Mouse (Mus musculus) lung, postnatal 4 days (tissue): ENCODE measurements around the gene Ehbp1.

Experiments used
- DNase-seq, 2 experiments: peaks; one replicate each; pipeline ENCODE4 v3.0.0; 2021

Gene Ehbp1

DNA sequence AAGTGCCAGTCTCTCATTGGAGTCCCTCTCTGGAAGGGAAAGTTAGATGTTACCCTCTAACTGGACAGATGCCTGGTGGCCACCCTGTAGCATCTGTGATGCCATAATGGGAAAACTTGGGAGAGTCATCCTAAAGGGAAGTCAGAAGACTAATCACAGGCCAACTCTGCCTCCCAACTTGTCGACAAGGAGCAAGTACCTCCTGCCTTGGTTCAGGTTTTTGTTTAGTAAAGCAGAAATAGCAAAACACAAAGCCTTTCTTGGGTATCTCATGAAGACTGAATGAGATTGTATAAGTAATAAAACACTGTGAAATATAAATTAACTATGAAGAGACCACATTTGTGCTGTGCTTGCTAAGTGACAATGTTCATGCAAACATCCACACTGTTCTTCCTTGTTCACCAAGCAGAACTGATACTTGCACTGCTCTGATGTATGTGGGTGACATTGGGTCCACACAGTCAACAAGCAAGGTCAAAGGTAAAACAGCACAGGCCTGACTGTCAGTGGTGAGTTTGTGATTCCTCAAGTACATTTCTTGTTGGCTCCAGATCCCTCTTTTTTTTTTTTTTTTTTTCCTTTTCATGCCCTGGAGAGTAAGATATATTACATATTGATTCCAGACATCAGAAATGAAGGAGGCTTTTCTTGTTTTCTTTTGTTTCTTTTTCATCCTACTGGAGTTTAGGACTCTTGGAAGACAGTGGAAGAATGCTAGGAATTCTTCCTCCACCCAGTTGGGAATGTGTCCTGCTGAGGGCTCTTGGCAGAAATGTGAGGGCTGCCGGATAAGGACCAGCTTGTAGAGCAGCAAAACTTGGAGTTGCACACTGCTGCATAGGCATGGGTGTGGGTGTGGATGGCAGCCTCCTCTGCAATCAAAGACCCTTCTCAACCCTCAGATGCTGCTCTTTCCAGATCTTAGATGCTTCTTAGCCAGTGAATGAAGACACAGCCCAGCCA lies at the start of gene Ehbp1:
Gene Ehbp1, minus strand, starts transcription at position 51 of the 966 bp plus-strand sequence.
- DNase-seq: peak in 1 of 2 experiments; percentile 29

DNA sequence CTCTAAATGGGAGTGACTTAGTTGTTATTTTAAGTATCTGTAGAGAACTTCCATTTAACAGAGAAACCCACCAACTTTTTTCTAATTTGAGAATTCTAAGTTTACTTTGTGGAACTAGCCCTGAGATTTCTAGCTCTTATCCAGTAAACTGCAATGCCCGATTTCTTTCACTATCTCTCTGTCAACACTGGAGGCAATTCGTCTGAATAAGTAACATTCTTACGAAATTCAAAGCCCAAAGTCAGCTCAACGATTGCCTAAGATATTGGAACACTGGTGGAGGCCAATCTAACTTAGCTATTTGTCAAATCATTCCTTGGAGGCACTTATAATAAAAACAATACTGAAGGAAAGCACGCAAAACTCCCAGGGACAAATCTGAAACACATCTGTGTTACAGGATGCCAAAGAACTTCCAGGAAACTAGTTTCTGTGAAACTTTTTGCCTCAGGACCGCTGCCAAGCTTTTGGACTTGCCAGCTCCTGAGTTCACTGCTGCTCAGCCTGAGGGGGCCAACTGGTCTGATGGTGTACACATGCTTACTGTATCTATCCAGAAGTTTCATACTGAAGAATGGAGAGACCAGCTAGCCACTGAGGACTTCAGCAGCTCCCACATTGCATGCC lies 45.5 kb upstream of the Ehbp1 start:
- DNase-seq: peak in 1 of 2 experiments; percentile 34

- DNase-seq: no peak
Observed at GRCm38 (mm10) chr11:22383532-22383931, 41.4 kb upstream of the Ehbp1 start.

DNA sequence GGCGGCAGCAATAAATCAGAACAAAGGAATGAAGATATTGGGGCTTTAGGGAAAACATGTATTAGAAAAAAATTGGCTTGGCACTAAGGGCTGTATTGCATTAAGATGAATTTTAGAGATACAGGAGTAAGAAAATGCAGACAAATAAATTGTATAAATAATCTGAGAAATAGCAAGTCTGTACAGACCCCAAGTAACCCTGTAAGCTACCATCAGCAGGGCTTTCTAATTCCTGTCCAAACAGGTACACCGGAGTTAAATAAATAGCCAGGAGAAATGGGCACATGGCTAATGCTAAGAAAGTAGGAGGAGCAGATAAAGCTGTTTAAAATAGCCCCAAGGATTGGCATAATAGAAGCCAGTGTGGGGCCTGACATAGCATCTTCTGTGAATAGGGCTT lies 32.7 kb upstream of the Ehbp1 start:
- DNase-seq: no peak

- DNase-seq: no peak
Observed at GRCm38 (mm10) chr11:22373290-22373674, 31.2 kb upstream of the Ehbp1 start.

DNA sequence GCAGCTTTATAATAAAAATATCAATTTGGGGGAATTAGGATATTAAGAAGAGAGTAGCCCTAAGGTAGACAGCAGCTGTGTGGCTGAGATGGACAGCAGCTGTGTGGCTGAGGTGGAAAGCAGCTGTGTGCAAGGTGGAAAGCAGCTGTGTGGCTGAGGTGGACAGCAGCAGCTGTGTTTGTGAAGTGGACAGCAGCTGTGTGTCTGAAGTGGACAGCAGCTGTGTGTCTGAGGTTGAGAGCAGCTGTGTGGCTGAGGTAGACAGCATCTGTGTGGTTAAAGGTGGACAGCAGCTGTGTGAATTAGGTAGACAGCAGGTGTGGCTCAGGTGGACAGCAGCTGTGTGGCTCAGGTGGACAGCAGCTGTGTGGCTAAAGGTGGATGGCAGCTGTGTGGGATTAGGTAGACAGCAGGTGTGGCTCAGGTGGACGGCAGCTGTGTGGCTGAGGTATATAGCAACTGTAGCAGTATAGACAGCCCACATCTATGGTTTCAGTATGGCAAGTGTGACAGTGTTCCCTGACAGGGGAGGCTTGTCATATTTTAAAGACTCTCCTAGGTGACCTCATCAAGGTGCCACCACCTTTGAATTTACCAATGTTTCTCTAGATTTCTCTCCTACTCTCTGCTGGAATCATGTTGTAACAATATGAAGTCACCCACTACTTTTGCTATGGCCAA lies 30.7 kb upstream of the Ehbp1 start:
- DNase-seq: no peak

DNA sequence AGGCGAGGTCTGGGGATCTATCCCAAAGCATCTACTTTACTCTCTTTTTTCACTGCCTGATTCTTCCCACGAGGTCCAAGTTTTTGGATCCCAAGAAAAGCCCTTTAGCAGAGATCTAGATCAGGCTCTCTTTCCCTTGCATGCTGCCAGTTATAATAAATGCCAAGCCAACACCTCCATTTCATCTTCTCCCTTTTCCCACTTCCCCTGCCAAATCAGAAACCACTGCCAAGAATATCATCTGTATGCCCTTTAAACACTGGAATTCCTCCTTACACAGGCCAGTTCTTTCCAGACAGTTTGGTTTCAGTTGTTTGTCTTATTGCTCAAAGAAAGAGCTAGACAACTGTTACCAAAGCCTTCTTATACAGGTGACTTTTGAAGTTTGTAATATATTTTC lies 27.7 kb upstream of the Ehbp1 start:
- no peak for DNase-seq

DNA sequence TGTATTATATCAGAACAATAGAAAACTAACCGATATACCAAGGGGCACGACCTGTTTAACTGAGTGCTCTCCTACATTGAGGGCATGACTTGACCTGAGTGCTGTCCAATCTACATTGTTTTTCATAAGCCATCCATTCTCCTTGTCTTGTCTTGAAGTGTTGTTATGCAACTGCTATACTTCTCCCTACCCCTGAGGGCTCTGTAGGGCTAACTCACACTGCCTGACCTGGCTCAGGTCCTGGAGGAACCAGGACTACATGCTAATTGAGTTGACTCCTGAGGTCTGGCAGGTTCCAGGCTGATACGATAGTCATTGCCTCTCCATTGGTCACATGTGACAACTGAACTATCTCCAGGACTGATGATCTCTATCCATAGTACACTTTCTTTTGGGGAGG lies 26.5 kb upstream of the Ehbp1 start:
- no peak for DNase-seq

DNA sequence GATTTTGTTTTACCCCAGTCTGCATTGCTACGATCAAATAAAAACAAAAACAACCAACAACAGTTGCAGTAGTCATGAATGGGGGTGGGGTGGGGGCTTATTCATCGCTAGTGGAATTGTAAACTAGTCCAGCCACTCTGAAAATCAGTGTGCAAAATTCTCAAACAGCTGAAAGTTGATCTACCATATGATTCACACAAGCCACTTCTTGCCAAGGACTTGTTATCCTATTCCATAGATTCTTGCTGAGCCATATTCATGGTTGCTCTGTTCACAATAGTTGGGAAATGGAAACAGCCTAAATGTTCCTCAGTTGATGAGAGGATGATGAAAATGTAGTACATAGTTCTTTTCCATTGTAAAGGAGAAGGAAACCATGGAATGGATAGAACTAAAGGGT lies 24.4 kb upstream of the Ehbp1 start:
- DNase-seq: no peak

GRCm38 (mm10) chr11:22353962-22354621 lies 12.0 kb upstream of the Ehbp1 start:
- DNase-seq: no peak

DNA sequence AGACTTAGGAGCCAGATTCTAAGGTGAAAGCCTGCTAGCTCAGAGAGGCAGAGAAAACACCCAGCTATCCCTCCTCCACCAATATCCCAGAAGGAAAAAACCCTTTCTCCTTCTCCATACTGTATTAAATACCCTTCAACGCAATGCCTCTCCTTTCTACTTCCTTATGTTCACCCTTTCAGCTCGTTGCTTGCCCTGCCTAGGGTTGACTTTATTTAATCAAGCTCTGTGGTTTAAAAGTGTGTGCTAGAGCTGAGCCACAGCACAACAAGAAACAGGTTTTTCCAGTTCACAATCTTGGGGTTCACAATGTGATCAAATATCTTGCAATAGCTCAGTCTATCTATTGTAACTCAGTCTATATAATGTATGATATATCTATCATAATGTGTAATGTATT lies 7.9 kb upstream of the Ehbp1 start:
- DNase-seq: no peak

- DNase-seq: no peak
Observed at GRCm38 (mm10) chr11:22348536-22348910, 6.4 kb upstream of the Ehbp1 start.

DNA sequence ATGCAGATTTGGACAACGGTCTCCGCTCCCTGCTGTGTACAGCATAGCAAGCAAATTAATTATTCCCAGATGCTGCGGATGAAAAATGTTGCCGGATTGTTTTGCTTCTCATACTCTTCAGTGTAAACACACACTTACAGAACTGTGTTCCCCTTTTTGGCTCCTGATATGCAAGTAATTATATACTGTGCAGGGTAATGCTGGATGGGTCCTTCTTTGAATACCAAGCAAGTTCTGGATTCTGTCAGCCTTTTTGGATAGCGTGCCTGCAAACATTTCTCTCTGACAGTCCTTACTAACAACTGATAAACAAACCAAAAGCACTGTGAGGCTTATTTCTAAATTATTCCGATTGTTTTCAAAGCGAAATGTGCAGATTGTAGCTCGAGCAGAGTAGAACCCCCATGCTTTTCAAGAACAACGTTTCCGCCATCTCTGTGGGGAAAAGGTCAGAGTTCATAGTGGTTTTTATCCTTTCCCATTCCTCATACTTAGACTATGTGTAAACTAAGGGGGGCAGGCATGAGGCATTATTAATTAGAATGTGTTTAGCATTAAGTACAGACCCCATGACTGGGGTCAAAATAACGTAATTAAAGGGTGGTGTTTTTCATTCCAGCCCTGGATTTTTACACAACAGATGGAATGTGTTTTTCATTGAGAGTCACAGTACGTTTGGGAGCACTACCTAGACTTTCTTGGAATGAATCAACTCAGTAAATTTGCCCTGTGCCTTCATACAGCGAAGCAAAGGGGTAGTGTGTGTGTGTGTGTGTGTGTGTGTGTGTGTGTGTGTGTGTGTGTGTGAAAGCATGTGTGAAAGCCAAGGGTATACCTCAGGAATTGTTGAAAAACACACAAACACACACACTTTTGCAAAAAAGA lies 5.8 kb upstream of the Ehbp1 start:
- DNase-seq: no peak

- no peak for DNase-seq
Observed at GRCm38 (mm10) chr11:22327302-22327910, 14.7 kb downstream of the Ehbp1 start.

- DNase-seq: no peak
Observed at GRCm38 (mm10) chr11:22317824-22318411, 24.2 kb downstream of the Ehbp1 start.

DNA sequence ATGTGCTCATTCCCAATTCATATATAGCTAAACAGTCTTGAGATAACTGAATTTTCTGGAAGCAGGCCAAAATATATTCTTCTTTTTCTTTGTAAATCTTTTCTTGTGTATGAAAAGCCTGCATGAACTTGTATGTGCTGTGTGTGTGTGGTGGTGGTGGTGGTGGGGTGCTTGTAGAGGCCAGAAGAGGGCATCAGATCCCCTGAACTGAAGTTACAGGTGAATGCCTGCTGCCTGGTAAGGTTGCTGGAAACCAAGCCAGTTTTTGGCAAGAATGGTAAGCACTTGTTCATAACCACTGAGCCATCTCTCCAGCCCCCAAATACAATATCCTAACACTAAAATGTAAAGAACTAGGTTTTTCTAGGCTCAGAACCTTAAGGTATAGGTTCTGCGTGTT lies 26.3 kb downstream of the Ehbp1 start:
- no peak for DNase-seq

- no peak for DNase-seq
Observed at GRCm38 (mm10) chr11:22301164-22301563, 40.9 kb downstream of the Ehbp1 start.

GRCm38 (mm10) chr11:22289164-22289563 lies 52.9 kb downstream of the Ehbp1 start:
- no peak for DNase-seq

DNA sequence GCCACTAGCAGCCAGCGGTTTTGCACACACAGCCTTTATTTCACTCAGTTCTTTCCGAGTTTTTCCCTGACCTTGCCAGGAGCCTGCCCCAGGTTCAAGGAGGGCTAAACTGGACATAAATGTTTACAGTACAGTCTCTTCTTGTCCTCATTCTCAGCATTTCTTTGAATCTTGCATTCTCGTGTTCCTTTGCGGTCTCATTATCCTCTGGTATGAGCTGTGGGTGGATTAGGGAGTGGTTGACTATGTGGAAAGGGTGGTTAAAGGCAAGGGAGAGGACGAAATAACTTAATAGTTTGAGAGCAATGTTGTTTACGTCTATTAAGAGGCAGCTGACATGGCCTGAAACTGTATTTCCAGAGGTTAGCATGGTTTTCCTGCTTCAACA lies 54.6 kb downstream of the Ehbp1 start:
- no peak for DNase-seq

DNA sequence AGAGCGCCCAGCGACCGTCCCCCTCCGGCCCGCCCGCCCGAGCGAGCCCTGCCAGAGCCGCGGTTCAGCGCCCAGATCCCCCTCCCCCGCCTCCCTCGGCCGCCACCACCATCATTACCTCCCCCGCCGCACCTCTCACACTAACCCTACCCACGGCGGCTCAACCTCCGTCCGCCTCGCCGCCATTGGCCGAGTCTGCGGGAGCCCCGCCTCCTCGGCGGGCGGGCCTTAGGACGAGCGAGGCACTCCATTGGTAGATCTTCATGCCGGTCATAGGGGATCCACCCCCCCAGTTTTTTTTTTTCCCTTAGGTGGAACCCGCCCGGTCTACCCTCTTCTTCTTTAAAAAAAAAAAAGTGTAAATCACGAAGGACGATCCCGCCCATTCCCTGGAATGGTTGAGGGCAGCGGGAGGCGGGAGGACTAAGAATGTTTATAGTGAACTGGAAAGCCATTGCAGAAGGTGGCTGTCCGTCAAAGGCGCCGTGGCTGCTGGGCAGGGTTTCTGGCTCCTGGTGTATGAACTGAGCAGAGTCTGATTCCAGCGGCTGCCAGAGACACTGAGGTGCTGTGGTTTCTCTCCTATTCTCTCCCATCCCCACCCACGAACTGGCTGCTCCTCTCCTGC lies 55.1 kb downstream of the Ehbp1 start:
- peak; percentile 97 for DNase-seq

DNA sequence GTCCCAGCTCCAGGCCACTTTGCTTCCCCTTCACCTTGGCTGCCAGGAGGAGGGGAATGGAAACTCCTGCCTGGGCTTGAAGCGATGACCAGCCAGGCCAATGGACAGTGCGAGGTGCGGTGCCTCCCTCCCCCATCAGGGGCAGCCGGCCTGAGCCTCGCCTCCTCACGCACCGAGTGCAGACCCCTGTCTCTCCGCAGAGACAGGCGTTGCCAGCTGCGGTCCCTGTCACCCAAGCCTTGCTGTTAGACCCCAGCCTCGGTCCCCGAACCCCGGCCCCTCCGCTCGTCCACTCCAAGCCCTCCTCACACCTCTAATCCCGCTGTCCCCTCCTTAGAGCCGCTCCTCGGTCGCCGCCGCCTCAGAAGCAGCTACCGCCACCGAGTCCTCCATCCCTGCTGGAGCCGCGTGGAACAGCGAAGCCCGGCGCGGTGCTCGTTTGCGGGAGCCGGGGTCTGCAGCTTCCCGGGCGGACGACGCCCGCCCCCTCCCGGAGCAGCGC lies 55.7 kb downstream of the Ehbp1 start:
- DNase-seq: peak in 1 of 2 experiments; percentile 68
